Mouse (Mus musculus) embryo, embryonic 9.5 days (tissue): ENCODE measurements at regions not wholly inside any gene's neighbourhood (a gene's known extent, or its start where the extent isn't known, plus 50 kb on each side); places are given as distances from the start of the nearest gene placed in this dataset.
"Not testable (repeated sequence)": the region's sequence is repeated elsewhere in the genome, so short reads cannot be mapped to it uniquely, and the experiment has no call there.

ENCODE experiments used
- DNase-seq: peaks from one replicate; pipeline ENCODE4 v3.0.0-alpha.2; 2017; ENCODE audit errors: extremely low spot score

GRCm38 (mm10) chr14:16079096-16079495 is 170.0 kb upstream of the Ngly1 start:
- no peak for DNase-seq

- DNase-seq = not testable (repeated sequence)
Observed at GRCm38 (mm10) chr14:16087231-16087630, 161.8 kb upstream of the Ngly1 start.

GRCm38 (mm10) chr14:16092391-16093132 is 156.5 kb upstream of the Ngly1 start:
- DNase-seq = no peak

- no peak for DNase-seq
Observed at GRCm38 (mm10) chr14:16093133-16093505, 156.0 kb upstream of the Ngly1 start.

- no peak for DNase-seq
Observed at GRCm38 (mm10) chr14:16109414-16109813, 139.7 kb upstream of the Ngly1 start.

GRCm38 (mm10) chr14:16132672-16133071 is 116.4 kb upstream of the Ngly1 start:
- DNase-seq = no peak

- DNase-seq = no peak
Observed at GRCm38 (mm10) chr14:16133410-16133809, 115.7 kb upstream of the Ngly1 start.

GRCm38 (mm10) chr14:16136187-16136586 is 112.9 kb upstream of the Ngly1 start:
- no peak for DNase-seq

- no peak for DNase-seq
Observed at GRCm38 (mm10) chr14:16144299-16144698, 104.8 kb upstream of the Ngly1 start.

- no peak for DNase-seq
Observed at GRCm38 (mm10) chr14:16146811-16147210, 102.3 kb upstream of the Ngly1 start.

GRCm38 (mm10) chr14:16151815-16152214 is 97.3 kb upstream of the Ngly1 start:
- DNase-seq = no peak

GRCm38 (mm10) chr14:16152702-16153101 is 96.4 kb upstream of the Ngly1 start:
- DNase-seq = no peak

GRCm38 (mm10) chr14:16155106-16155505 is 94.0 kb upstream of the Ngly1 start:
- DNase-seq = no peak

- DNase-seq = no peak
Observed at GRCm38 (mm10) chr14:16170226-16170625, 78.9 kb upstream of the Ngly1 start.

GRCm38 (mm10) chr14:16172261-16172660 is 76.8 kb upstream of the Ngly1 start:
- DNase-seq = no peak

GRCm38 (mm10) chr14:16173292-16173691 is 75.8 kb upstream of the Ngly1 start:
- DNase-seq = no peak

- no peak for DNase-seq
Observed at GRCm38 (mm10) chr14:16178227-16178626, 70.9 kb upstream of the Ngly1 start.

GRCm38 (mm10) chr14:16181822-16182221 is 67.3 kb upstream of the Ngly1 start:
- DNase-seq = no peak

GRCm38 (mm10) chr14:16185246-16185645 is 63.8 kb upstream of the Ngly1 start:
- DNase-seq = no peak
